In genomic region chr4:94557145-94557544, GRCm38 (mm10) we compare ENCODE assay signal across 1 mouse cellular context.
TF ChIP-seq lines count a peak whose summit lies in the region.

No protein-coding gene starts in this region.

TF ChIP-seq in CH12.LX, 34 proteins besides CTCF, POLR2A, EP300 and RAD21 (continued from another document):
- TF ChIP-seq MAZ (IDR thresholded peaks at IDR 0.05; ENCODE audit: low read depth, low read length) = no peak
